Mouse (Mus musculus): ENCODE results near the gene Ewsr1.

GRCm38 (mm10) chr11:5129035-5129480 is 30.0 kb upstream of the Ewsr1 start:
- no peak for TF ChIP-seq MAX (IDR thresholded peaks at IDR 0.05; ENCODE audit: low read length)
- TF ChIP-seq CTCF (conservative IDR thresholded peaks at IDR 0.05 in 1 of 2, IDR thresholded peaks at IDR 0.05 in 1 of 2; ENCODE audit: low read depth in 2 of 2, low read length in 2 of 2), result no peak
